ENCODE assay signal across 8 mouse cellular contexts in the genomic region with DNA sequence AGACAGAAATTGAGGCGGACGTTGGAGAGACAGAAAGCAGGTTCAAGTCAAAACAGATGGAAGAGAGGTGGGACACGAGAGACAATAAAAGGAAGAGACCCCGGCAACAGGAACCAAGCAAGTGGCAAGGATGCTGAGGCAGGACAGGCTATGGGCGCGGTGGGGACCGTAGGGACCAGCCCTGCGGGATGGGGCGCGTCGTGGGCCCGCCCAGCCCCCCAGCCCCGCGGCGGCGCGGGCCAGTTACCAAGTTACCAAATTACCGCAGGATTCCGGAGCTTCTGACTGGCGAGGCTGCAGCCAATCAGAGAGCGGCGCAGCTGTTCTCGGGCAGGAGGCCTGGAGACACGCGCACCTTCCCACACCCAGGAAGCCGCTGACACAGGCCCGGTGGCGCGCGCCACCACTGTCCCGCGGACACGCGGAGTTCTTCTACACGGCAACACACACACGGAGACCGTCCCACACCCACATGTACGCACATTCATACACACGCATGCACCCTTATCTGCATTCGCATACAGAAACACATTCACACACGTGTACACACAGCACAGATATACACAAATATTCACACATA. TPM values are rescaled to one million over a fixed set of nuclear protein-coding genes. Genes with fewer than 3 reads are reported as not detected.
DNase-seq lines count a peak whose midpoint lies in the region; ATAC-seq and TF ChIP-seq lines count a peak whose summit lies in the region.

No protein-coding gene starts in this region.

- peak overlapping the region; percentile 46 for H3ac ChIP-seq in C2C12 (ENCODE audit: control insufficient read depth, insufficient read length, low read depth)

- no peak for TF ChIP-seq CTCF in C2C12 (IDR thresholded peaks at IDR 0.05; ENCODE audit: control insufficient read depth, insufficient read depth, insufficient read length)
- TF ChIP-seq CTCF in bone marrow macrophage, adult 2 months (IDR thresholded peaks at IDR 0.05; ENCODE audit: low read depth, low read length) = no peak
- no peak for TF ChIP-seq CTCF in embryonic fibroblast, embryonic 13.5 days (IDR thresholded peaks at IDR 0.05; ENCODE audit: borderline replicate concordance, insufficient read depth, low read length)

- DNase-seq in heart, embryonic 10.5 days (ENCODE audit: low spot score) = peak; percentile 94
- DNase-seq in liver, embryonic 11.5 days (ENCODE audit: low spot score) = peak; percentile 85

- no peak for TF ChIP-seq POLR2A in bone marrow macrophage, adult 2 months (IDR thresholded peaks at IDR 0.05; ENCODE audit: borderline replicate concordance, low read depth, low read length)
- TF ChIP-seq POLR2A in embryonic fibroblast, embryonic 13.5 days (IDR thresholded peaks at IDR 0.05; ENCODE audit: low read depth, low read length) = peak; percentile 64

- peak overlapping the region; percentile 92 for H3K27ac ChIP-seq in bone marrow macrophage, adult 2 months (ENCODE audit: insufficient read depth, low read depth, low read length)
- peak overlapping the region; percentile 99 for H3K27ac ChIP-seq in embryonic fibroblast, embryonic 13.5 days (ENCODE audit: insufficient read depth, low read length)
- H3K27ac ChIP-seq in heart, embryonic 10.5 days = peak overlapping the region; percentile 88
- H3K27ac ChIP-seq in kidney, embryonic 14.5 days (ENCODE audit: low read depth, low read length) = peak overlapping the region; percentile 90
- peak overlapping the region; percentile 86 for H3K27ac ChIP-seq in liver, embryonic 11.5 days (ENCODE audit: low read depth, low read length)
- peak overlapping the region; percentile 84 for H3K27ac ChIP-seq in stomach, embryonic 14.5 days (ENCODE audit: low read length)

- H3K79me3 ChIP-seq in C2C12 (ENCODE audit: low read depth) = no peaks in the 10 kb centered on the region

- no peaks in the 10 kb centered on the region for H3K9me3 ChIP-seq in heart, embryonic 10.5 days
- no peaks in the 10 kb centered on the region for H3K9me3 ChIP-seq in kidney, embryonic 14.5 days (ENCODE audit: control insufficient read depth, low read length)
- H3K9me3 ChIP-seq in liver, embryonic 11.5 days (ENCODE audit: control insufficient read depth, low read length) = no peaks in the 10 kb centered on the region
- H3K9me3 ChIP-seq in stomach, embryonic 14.5 days (ENCODE audit: control insufficient read depth, low read depth, low read length) = no peaks in the 10 kb centered on the region

- H3K4me3 ChIP-seq in C2C12 (ENCODE audit: insufficient read depth, poor library complexity, severe bottlenecking) = no peak overlapping the region
- peak overlapping the region; percentile 50 for H3K4me3 ChIP-seq in bone marrow macrophage, adult 2 months (ENCODE audit: insufficient read depth, low read length)
- peak overlapping the region; percentile 31; the same call in 1 of the 2 replicates for H3K4me3 ChIP-seq in embryonic fibroblast, embryonic 13.5 days (ENCODE audit: insufficient read depth, low read length)
- peak overlapping the region; percentile 64 for H3K4me3 ChIP-seq in heart, embryonic 10.5 days
- H3K4me3 ChIP-seq in kidney, embryonic 14.5 days (ENCODE audit: low read length) = peak overlapping the region; percentile 39
- H3K4me3 ChIP-seq in liver, embryonic 11.5 days (ENCODE audit: low read depth, low read length) = peak overlapping the region; percentile 44
- H3K4me3 ChIP-seq in stomach, embryonic 14.5 days (ENCODE audit: low read depth, low read length) = peak overlapping the region; percentile 43

- WGBS in heart, embryonic 10.5 days = 2% methylated on average over 41 of the region's 41 CpGs
- WGBS in kidney, embryonic 14.5 days = 2% methylated on average over 41 of the region's 41 CpGs
- WGBS in liver, embryonic 11.5 days = 2% methylated on average over 41 of the region's 41 CpGs
- 2% methylated on average over 41 of the region's 41 CpGs for WGBS in stomach, embryonic 14.5 days

- H3K9ac ChIP-seq in kidney, embryonic 14.5 days (ENCODE audit: low read depth, low read length) = peak overlapping the region; percentile 51
- H3K9ac ChIP-seq in liver, embryonic 11.5 days (ENCODE audit: low read depth, low read length) = peak overlapping the region; percentile 45
- 0 out of 2 replicates have a peak overlapping the region, but pooled peaks have one; percentile 7 for H3K9ac ChIP-seq in stomach, embryonic 14.5 days (replicated peaks; ENCODE audit: low read depth, low read length)

- peak overlapping the region; percentile 81 for H3K4me2 ChIP-seq in kidney, embryonic 14.5 days (replicated peaks; ENCODE audit: low read depth, low read length)
- H3K4me2 ChIP-seq in liver, embryonic 11.5 days = peak overlapping the region; percentile 64
- peak overlapping the region; percentile 83 for H3K4me2 ChIP-seq in stomach, embryonic 14.5 days (replicated peaks; ENCODE audit: low read depth, low read length)

- no peaks in the 10 kb centered on the region for H3K27me3 ChIP-seq in C2C12 (ENCODE audit: control insufficient read depth, insufficient read depth, insufficient read length)
- no peaks in the 10 kb centered on the region for H3K27me3 ChIP-seq in heart, embryonic 10.5 days (ENCODE audit: insufficient read depth, poor library complexity, severe bottlenecking)
- no peaks in the 10 kb centered on the region for H3K27me3 ChIP-seq in kidney, embryonic 14.5 days (ENCODE audit: control insufficient read depth, insufficient read depth, low read length)
- H3K27me3 ChIP-seq in liver, embryonic 11.5 days (replicated peaks; ENCODE audit: control insufficient read depth, insufficient read depth, low read length) = peaks cover 6% of the 10 kb centered on the region
- H3K27me3 ChIP-seq in stomach, embryonic 14.5 days (ENCODE audit: control insufficient read depth, insufficient read depth, low read length) = no peaks in the 10 kb centered on the region

- H3K4me1 ChIP-seq in bone marrow macrophage, adult 2 months (ENCODE audit: control insufficient read depth, insufficient read depth, low read length) = peaks cover 26% of the 10 kb centered on the region
- H3K4me1 ChIP-seq in embryonic fibroblast, embryonic 13.5 days (ENCODE audit: control insufficient read depth, insufficient read depth, low read length) = peaks cover 13% of the 10 kb centered on the region
- H3K4me1 ChIP-seq in heart, embryonic 10.5 days = peaks cover 37% of the 10 kb centered on the region
- peaks cover 7% of the 10 kb centered on the region; the same call in 1 of the 2 replicates for H3K4me1 ChIP-seq in kidney, embryonic 14.5 days (ENCODE audit: control insufficient read depth, insufficient read depth, low read length)
- H3K4me1 ChIP-seq in liver, embryonic 11.5 days (replicated peaks; ENCODE audit: control insufficient read depth, insufficient read depth, low read length) = peaks cover 33% of the 10 kb centered on the region
- H3K4me1 ChIP-seq in stomach, embryonic 14.5 days (ENCODE audit: control insufficient read depth, insufficient read depth, low read length) = 0 out of 2 replicates have a peak, but pooled peaks cover 9% of the 10 kb centered on the region

- peak; percentile 61 for ATAC-seq in kidney, embryonic 14.5 days (ENCODE audit: low FRiP score, low TSS enrichment)
- ATAC-seq in liver, embryonic 11.5 days (replicated peaks; ENCODE audit: low FRiP score) = peak; percentile 71
- ATAC-seq in monocyte, adult 5-6 weeks (replicated peaks; ENCODE audit: insufficient number of reproducible peaks, low FRiP score, low TSS enrichment, poor library complexity, severe bottlenecking) = peak; percentile 63
- peak; percentile 59 for ATAC-seq in stomach, embryonic 14.5 days (ENCODE audit: insufficient number of reproducible peaks, insufficient read depth, low FRiP score, low read depth)

- H3K36me3 ChIP-seq in C2C12 (ENCODE audit: control insufficient read depth, insufficient read depth) = no peaks in the 10 kb centered on the region
- no peaks in the 10 kb centered on the region for H3K36me3 ChIP-seq in heart, embryonic 10.5 days
- H3K36me3 ChIP-seq in kidney, embryonic 14.5 days (ENCODE audit: control insufficient read depth, insufficient read depth, low read length) = no peaks in the 10 kb centered on the region
- no peaks in the 10 kb centered on the region for H3K36me3 ChIP-seq in liver, embryonic 11.5 days (ENCODE audit: control insufficient read depth, insufficient read depth, low read length)
- no peaks in the 10 kb centered on the region for H3K36me3 ChIP-seq in stomach, embryonic 14.5 days (ENCODE audit: control insufficient read depth, insufficient read depth, low read length)

- no peaks in the 10 kb centered on the region for H3K79me2 ChIP-seq in C2C12 (ENCODE audit: control insufficient read depth, insufficient read depth)

RNA-seq across cellular contexts. Expression of gene Ccdc9, which starts 8.8 kb away (rescaled TPM):
- polyA plus RNA-seq in C2C12 (2012; fragmentation: generic; extraction: Trizol) = 52.2 TPM
- 143 and 146 TPM in 2 replicates for polyA plus RNA-seq in bone marrow macrophage, adult 2 months (2012; ENCODE audit: insufficient read depth, insufficient read length, missing spikeins)
- polyA plus RNA-seq in embryonic fibroblast, embryonic 13.5 days (2011; ENCODE audit: insufficient read length, low read depth, missing spikeins) = 66.0 and 70.9 TPM in 2 replicates
- polyA plus RNA-seq in heart, embryonic 10.5 days (2016; fragmentation: Nextera tagmentation; extraction: Ambion mirVana) = 19.6 and 31.0 TPM in 2 replicates
- polyA plus RNA-seq in kidney, embryonic 14.5 days (2014; fragmentation: Nextera tagmentation; extraction: Ambion mirVana) = 24.6 and 28.3 TPM in 2 replicates
- polyA plus RNA-seq in liver, embryonic 11.5 days (2014; fragmentation: Nextera tagmentation; extraction: Ambion mirVana) = 21.7 and 25.3 TPM in 2 replicates
- total RNA-seq in monocyte, adult 5-6 weeks (2017) = 231 to 284 TPM (median 256 TPM) in 3 replicates
- 20.5 and 23.4 TPM in 2 replicates for polyA plus RNA-seq in stomach, embryonic 14.5 days (2014; fragmentation: Nextera tagmentation; extraction: Ambion mirVana)

RNA-seq across cellular contexts. Expression of gene Bbc3, which starts 12.8 kb away (rescaled TPM):
- polyA plus RNA-seq in C2C12 (2012; fragmentation: generic; extraction: Trizol) = 6.6 TPM
- 26.6 and 27.6 TPM in 2 replicates for polyA plus RNA-seq in bone marrow macrophage, adult 2 months (2012; ENCODE audit: insufficient read depth, insufficient read length, missing spikeins)
- 15.8 and 19.9 TPM in 2 replicates for polyA plus RNA-seq in embryonic fibroblast, embryonic 13.5 days (2011; ENCODE audit: insufficient read length, low read depth, missing spikeins)
- polyA plus RNA-seq in heart, embryonic 10.5 days (2016; fragmentation: Nextera tagmentation; extraction: Ambion mirVana) = 8.3 and 9.5 TPM in 2 replicates
- 8.6 and 13.8 TPM in 2 replicates for polyA plus RNA-seq in kidney, embryonic 14.5 days (2014; fragmentation: Nextera tagmentation; extraction: Ambion mirVana)
- polyA plus RNA-seq in liver, embryonic 11.5 days (2014; fragmentation: Nextera tagmentation; extraction: Ambion mirVana) = 4.7 and 6.4 TPM in 2 replicates
- 26.4 to 30.9 TPM (median 30.1 TPM) in 3 replicates for total RNA-seq in monocyte, adult 5-6 weeks (2017)
- 5.2 and 5.3 TPM in 2 replicates for polyA plus RNA-seq in stomach, embryonic 14.5 days (2014; fragmentation: Nextera tagmentation; extraction: Ambion mirVana)

RNA-seq across cellular contexts. Expression of gene Inafm1, which starts 22.0 kb away (rescaled TPM):
- polyA plus RNA-seq in C2C12 (2012; fragmentation: generic; extraction: Trizol) = 11.7 TPM
- 11.7 and 14.0 TPM in 2 replicates for polyA plus RNA-seq in bone marrow macrophage, adult 2 months (2012; ENCODE audit: insufficient read depth, insufficient read length, missing spikeins)
- 11.1 and 11.6 TPM in 2 replicates for polyA plus RNA-seq in embryonic fibroblast, embryonic 13.5 days (2011; ENCODE audit: insufficient read length, low read depth, missing spikeins)
- polyA plus RNA-seq in heart, embryonic 10.5 days (2016; fragmentation: Nextera tagmentation; extraction: Ambion mirVana) = 6.2 and 10.0 TPM in 2 replicates
- polyA plus RNA-seq in kidney, embryonic 14.5 days (2014; fragmentation: Nextera tagmentation; extraction: Ambion mirVana) = 19.3 and 19.8 TPM in 2 replicates
- 9.3 and 10.6 TPM in 2 replicates for polyA plus RNA-seq in liver, embryonic 11.5 days (2014; fragmentation: Nextera tagmentation; extraction: Ambion mirVana)
- 9.4 to 16.4 TPM (median 12.3 TPM) in 3 replicates for total RNA-seq in monocyte, adult 5-6 weeks (2017)
- polyA plus RNA-seq in stomach, embryonic 14.5 days (2014; fragmentation: Nextera tagmentation; extraction: Ambion mirVana) = 19.0 and 19.5 TPM in 2 replicates

RNA-seq across cellular contexts. Expression of gene C5ar1, which starts 36.1 kb away (rescaled TPM):
- polyA plus RNA-seq in C2C12 (2012; fragmentation: generic; extraction: Trizol) = 0.02 TPM
- 463 and 511 TPM in 2 replicates for polyA plus RNA-seq in bone marrow macrophage, adult 2 months (2012; ENCODE audit: insufficient read depth, insufficient read length, missing spikeins)
- 0.60 and 5.3 TPM in 2 replicates for polyA plus RNA-seq in embryonic fibroblast, embryonic 13.5 days (2011; ENCODE audit: insufficient read length, low read depth, missing spikeins)
- polyA plus RNA-seq in heart, embryonic 10.5 days (2016; fragmentation: Nextera tagmentation; extraction: Ambion mirVana) = 0.31 and 1.0 TPM in 2 replicates
- 1.2 and 1.8 TPM in 2 replicates for polyA plus RNA-seq in kidney, embryonic 14.5 days (2014; fragmentation: Nextera tagmentation; extraction: Ambion mirVana)
- 2.8 and 3.4 TPM in 2 replicates for polyA plus RNA-seq in liver, embryonic 11.5 days (2014; fragmentation: Nextera tagmentation; extraction: Ambion mirVana)
- 11.2 to 17.0 TPM (median 13.7 TPM) in 3 replicates for total RNA-seq in monocyte, adult 5-6 weeks (2017)
- 2.4 and 3.2 TPM in 2 replicates for polyA plus RNA-seq in stomach, embryonic 14.5 days (2014; fragmentation: Nextera tagmentation; extraction: Ambion mirVana)

RNA-seq across cellular contexts. Expression of gene C5ar2, which starts 51.5 kb away (rescaled TPM):
- not detected for polyA plus RNA-seq in C2C12 (2012; fragmentation: generic; extraction: Trizol)
- polyA plus RNA-seq in bone marrow macrophage, adult 2 months (2012; ENCODE audit: insufficient read depth, insufficient read length, missing spikeins) = 18.4 and 18.5 TPM in 2 replicates
- 0.19 TPM in 1 of 2 replicates, not detected in the other for polyA plus RNA-seq in embryonic fibroblast, embryonic 13.5 days (2011; ENCODE audit: insufficient read length, low read depth, missing spikeins)
- 0.54 and 0.57 TPM in 2 replicates for polyA plus RNA-seq in heart, embryonic 10.5 days (2016; fragmentation: Nextera tagmentation; extraction: Ambion mirVana)
- 0.05 and 0.09 TPM in 2 replicates for polyA plus RNA-seq in kidney, embryonic 14.5 days (2014; fragmentation: Nextera tagmentation; extraction: Ambion mirVana)
- polyA plus RNA-seq in liver, embryonic 11.5 days (2014; fragmentation: Nextera tagmentation; extraction: Ambion mirVana) = 1.3 and 1.8 TPM in 2 replicates
- total RNA-seq in monocyte, adult 5-6 weeks (2017) = 2.9 to 8.0 TPM (median 7.0 TPM) in 3 replicates
- 0.14 and 0.27 TPM in 2 replicates for polyA plus RNA-seq in stomach, embryonic 14.5 days (2014; fragmentation: Nextera tagmentation; extraction: Ambion mirVana)
